Mouse (Mus musculus) midbrain, embryonic 11.5 days (tissue): Measurements from ENCODE around the gene Map3k14. TPM values are rescaled to one million over a fixed set of nuclear protein-coding genes. Genes with fewer than 3 reads are reported as not detected.

Source experiments
- ATAC-seq: fragments of 200-750 bp; cut with Nextera tagmentation; 2 replicates; pipeline ENCODE4 v1.8.0; 2017; ENCODE audit warnings: moderate TSS enrichment, moderate library complexity; ENCODE audit not compliant: low FRiP score
- DNase-seq: peaks from one replicate; pipeline ENCODE4 v3.0.0; 2015; ENCODE audit warnings: low spot score; ENCODE audit errors: missing footprints
- H3K27ac ChIP-seq: fragments of 300-500 bp; sonication (generic); 2 replicates; pipeline ENCODE4 v1.5.1; 2014; ENCODE audit warnings: low read depth, low read length
- H3K27me3 ChIP-seq: fragments of 300-500 bp; sonication (generic); 2 replicates; pipeline ENCODE4 v1.6.1; 2014; ENCODE audit warnings: mild to moderate bottlenecking, low read length, moderate library complexity, mixed read lengths; ENCODE audit not compliant: control insufficient read depth, insufficient read depth
- H3K36me3 ChIP-seq: fragments of 300-500 bp; sonication (generic); 2 replicates; pipeline ENCODE4 v1.6.1; 2014; ENCODE audit warnings: mild to moderate bottlenecking, low read length, moderate library complexity, mixed read lengths; ENCODE audit not compliant: control insufficient read depth, insufficient read depth
- H3K4me1 ChIP-seq: fragments of 300-500 bp; sonication (generic); 2 replicates; pipeline ENCODE4 v1.6.1; 2014; ENCODE audit warnings: low read length; ENCODE audit not compliant: control insufficient read depth, insufficient read depth
- H3K4me2 ChIP-seq: fragments of 300-500 bp; sonication (generic); 2 replicates; pipeline ENCODE4 v1.6.1; 2014; ENCODE audit warnings: mild to moderate bottlenecking, moderate library complexity
- H3K4me3 ChIP-seq: fragments of 300-500 bp; sonication (generic); 2 replicates; pipeline ENCODE4 v1.5.1; 2014; ENCODE audit warnings: low read depth, low read length
- H3K9ac ChIP-seq: fragments of 300-500 bp; sonication (generic); 2 replicates; pipeline ENCODE4 v1.6.1; 2014; ENCODE audit warnings: low read length
- H3K9me3 ChIP-seq: fragments of 300-500 bp; sonication (generic); 2 replicates; pipeline ENCODE4 v1.6.1; 2016; ENCODE audit warnings: low read length; ENCODE audit not compliant: control insufficient read depth
- WGBS: fragments of 180-500 bp; shearing (Covaris S2); extraction: QIAGEN DNeasy Blood & Tissue Kit; methylation state at CpG from one replicate; pipeline ENCODE4 v1.1.7; 2014; 5-methylcytosine and 5-hydroxymethylcytosine counted together
- polyA plus RNA-seq: library from polyadenylated mRNA; unstranded; fragments of >200 nt; fragmentation: Nextera tagmentation; extraction: Ambion mirVana; gene quantifications from 2 replicates; pipeline ENCODE4 v1.2.1, GENCODE M21; 2014

Gene Map3k14
- polyA plus RNA-seq, 1 experiment from 2014 or later, result 3.3 TPM

DNA sequence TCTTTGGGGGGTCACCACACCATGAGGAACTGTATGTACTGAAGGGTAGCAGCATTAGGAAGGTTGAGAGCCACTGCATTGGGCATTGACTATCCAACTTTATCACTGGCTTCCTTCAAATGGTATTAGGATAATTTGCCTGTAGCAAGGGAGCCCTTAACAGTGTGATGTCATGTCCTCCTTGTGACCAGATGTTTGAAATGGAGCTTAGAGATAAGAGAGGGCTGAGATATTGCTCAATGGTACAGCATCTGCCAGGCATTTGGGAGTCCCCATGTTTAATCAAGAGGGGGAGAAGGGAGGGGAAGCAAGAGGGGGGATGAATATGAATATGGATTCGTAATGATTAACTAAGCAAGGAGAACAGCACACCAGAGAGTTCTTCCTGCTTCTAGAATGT lies 51.9 kb downstream of the Map3k14 start:
- no peak overlapping the region for H3K27ac ChIP-seq
- 95% methylated on average over 1 of the region's 1 CpGs for WGBS
- no peak for DNase-seq
- H3K36me3 ChIP-seq, result no peaks in the 10 kb centered on the region
- no peak overlapping the region for H3K9ac ChIP-seq
- peaks cover 7% of the 10 kb centered on the region for H3K4me1 ChIP-seq
- ATAC-seq, result no peak
- H3K4me3 ChIP-seq, result no peak overlapping the region
- no peaks in the 10 kb centered on the region for H3K27me3 ChIP-seq
- H3K9me3 ChIP-seq, result no peaks in the 10 kb centered on the region
- no peak overlapping the region for H3K4me2 ChIP-seq

DNA sequence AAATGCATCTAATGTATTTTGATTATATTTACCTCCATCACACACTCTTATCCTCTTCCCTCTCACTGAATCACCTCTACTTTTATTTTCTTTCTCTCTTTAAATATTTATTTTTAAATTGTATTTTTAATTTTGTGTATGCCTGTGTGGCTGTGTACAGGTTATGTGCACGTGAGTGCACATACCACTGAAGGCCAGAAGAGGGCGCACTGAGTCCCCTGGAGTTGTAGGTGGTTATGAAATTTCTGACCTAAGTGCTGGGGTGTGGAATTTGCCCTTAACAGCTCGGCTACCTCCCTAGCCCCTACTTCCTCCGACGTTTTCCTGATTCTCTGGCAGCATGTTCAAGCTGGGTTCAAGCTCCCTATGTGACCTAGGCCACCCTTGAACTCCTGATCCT lies 53.6 kb downstream of the Map3k14 start:
- 86% methylated on average over 5 of the region's 5 CpGs for WGBS

DNA sequence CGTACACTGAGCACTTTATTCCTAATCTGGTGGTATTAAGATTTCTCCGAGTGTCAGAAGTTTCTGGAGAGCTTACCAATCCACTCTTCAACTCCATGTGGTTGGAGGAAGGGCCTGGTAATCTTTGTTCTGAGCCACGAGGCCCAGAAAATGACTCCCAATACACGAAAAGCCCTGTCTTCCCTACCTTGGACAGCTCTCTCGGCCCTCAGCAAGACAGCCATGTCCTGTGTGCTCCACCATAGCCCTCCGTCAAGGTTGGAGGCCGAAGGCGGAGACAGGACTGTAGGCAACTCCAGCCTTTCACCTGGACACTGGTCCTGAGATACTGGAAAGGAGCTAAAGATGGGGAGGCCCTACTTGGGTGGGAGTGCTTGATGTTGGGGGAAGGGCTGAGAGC lies 57.0 kb downstream of the Map3k14 start:
- ATAC-seq (no peak), DNase-seq (no peak)
- Histone ChIP-seq H3K36me3 (no peaks in the 10 kb centered on the region), H3K4me1 (no peaks in the 10 kb centered on the region), H3K27ac (no peak overlapping the region), H3K4me3 (no peak overlapping the region), H3K9me3 (no peaks in the 10 kb centered on the region), H3K4me2 (no peak overlapping the region), H3K9ac (no peak overlapping the region), H3K27me3 (no peaks in the 10 kb centered on the region)
- 75% methylated on average over 8 of the region's 8 CpGs for WGBS

More for the DNA sequence above, 53.6 kb downstream of the Map3k14 start:
- Histone ChIP-seq H3K4me1 (peaks cover 7% of the 10 kb centered on the region), H3K4me3 (no peak overlapping the region), H3K27ac (no peak overlapping the region), H3K9me3 (no peaks in the 10 kb centered on the region), H3K27me3 (no peaks in the 10 kb centered on the region), H3K36me3 (no peaks in the 10 kb centered on the region), H3K9ac (no peak overlapping the region), H3K4me2 (no peak overlapping the region)
- DNase-seq (no peak), ATAC-seq (no peak)

DNA sequence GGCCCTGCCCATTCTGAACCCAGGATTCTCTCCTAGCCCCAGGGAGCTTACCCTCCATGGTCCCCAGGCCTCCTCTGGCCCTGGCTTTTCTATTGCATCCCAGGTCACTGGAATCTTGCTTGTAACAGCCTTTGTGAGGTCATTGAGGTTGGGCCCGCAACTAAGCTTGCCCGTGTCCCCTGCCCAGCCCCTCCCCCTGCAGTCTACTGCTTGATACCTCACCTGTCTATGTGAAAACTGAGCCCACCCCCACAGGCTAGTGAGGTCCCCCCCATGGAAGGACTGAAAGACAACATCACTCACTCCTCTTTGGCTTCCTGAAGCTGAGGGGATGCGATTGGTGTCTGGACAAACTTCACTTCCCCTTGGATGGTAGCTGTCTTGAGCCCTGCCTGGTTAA lies 58.8 kb downstream of the Map3k14 start, which contains the start of gene 1700023F06Rik:
1700023F06Rik (minus strand) TSS at position 101 of the 400 bp plus-strand sequence.
- DNase-seq (no peak), ATAC-seq (no peak)
- no peak within 1 kb of the TSS for H3K4me2 ChIP-seq
- no peaks in the 10 kb centered on the region for H3K27me3 ChIP-seq
- no peak within 1 kb of the TSS for H3K9ac ChIP-seq
- H3K36me3 ChIP-seq, result no peaks in the 10 kb centered on the region
- H3K27ac ChIP-seq, result no peak within 1 kb of the TSS
- WGBS, result 85% methylated on average over 3 of the region's 3 CpGs
- no peak within 1 kb of the TSS for H3K4me3 ChIP-seq
- H3K9me3 ChIP-seq, result no peaks in the 10 kb centered on the region
- no peaks in the 10 kb centered on the region for H3K4me1 ChIP-seq

DNA sequence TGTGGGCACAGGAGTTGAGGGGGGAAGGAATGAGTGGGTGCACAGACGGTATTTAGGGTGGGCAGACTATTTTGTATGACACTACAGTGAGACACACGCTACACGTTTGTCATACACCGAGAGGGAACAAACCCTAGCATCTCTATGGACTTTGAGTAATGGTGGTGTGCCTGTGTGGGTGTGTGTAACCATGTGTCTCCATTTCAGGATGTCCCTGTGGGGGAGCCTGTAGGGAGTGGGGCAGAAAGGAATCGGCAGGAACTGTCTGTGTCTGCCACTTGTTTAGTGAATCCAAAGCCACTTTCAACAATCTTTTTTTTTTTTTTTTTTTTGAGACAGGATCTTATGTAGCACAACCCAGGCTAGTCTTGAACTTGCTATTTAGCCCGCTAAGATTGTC lies 61.1 kb downstream of the Map3k14 start:
- Histone ChIP-seq H3K27ac (no peak overlapping the region), H3K27me3 (no peaks in the 10 kb centered on the region), H3K9ac (no peak overlapping the region), H3K9me3 (no peaks in the 10 kb centered on the region), H3K4me1 (no peaks in the 10 kb centered on the region), H3K4me2 (no peak overlapping the region), H3K4me3 (no peak overlapping the region), H3K36me3 (no peaks in the 10 kb centered on the region)
- no peak for DNase-seq
- no peak for ATAC-seq
- WGBS, result 92% methylated on average over 6 of the region's 6 CpGs

DNA sequence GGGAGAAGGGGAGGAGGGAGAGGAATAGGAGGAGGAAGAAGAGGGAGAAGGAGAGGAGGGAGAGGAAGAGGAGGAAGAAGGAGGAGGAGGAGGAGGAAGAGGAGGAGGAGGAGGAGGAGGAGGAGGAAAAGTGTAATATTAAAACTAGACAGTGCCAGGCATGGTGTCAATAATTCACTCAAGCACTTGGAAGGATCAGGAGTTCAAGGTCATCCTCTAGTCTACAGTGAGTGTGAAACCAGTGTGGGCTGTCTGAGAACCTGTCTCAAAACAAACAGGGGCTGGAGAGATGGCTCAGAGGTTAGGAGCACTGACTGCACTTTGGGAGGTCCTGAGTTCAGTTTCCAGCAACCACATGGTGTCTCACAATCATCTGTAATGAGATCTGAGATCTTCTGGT lies 64.9 kb downstream of the Map3k14 start:
- H3K4me2 ChIP-seq, result no peak overlapping the region
- H3K4me3 ChIP-seq, result no peak overlapping the region
- H3K27me3 ChIP-seq, result peaks cover 32% of the 10 kb centered on the region
- H3K27ac ChIP-seq, result no peak overlapping the region
- H3K4me1 ChIP-seq, result peaks cover 8% of the 10 kb centered on the region; the same call in 1 of the 2 replicates
- no peak overlapping the region for H3K9ac ChIP-seq
- H3K36me3 ChIP-seq, result no peaks in the 10 kb centered on the region
- ATAC-seq, result no peak
- no peaks in the 10 kb centered on the region for H3K9me3 ChIP-seq
- DNase-seq, result no peak

DNA sequence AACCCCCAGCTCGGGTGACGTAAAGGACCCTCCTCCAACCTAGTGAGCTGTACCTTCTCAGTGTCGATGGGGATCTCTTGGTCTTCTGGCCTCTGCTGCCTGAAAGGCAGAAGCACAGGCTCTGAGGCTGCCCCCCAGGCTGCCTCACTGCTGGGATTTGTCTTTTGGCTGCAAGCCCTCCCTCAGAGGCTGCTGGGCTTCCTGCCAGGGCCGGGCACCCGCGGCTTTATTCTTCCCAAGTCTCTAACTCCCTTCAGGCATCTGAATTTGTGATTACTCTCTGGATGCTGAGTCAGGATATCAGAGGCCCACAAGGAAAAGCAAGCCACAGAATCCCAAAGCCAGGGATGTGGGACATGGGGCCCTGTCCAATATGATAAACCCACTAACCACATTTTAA lies 65.6 kb downstream of the Map3k14 start:
- Histone ChIP-seq H3K27ac (no peak overlapping the region), H3K4me3 (no peak overlapping the region), H3K4me1 (peaks cover 8% of the 10 kb centered on the region; the same call in 1 of the 2 replicates), H3K27me3 (peaks cover 39% of the 10 kb centered on the region), H3K36me3 (no peaks in the 10 kb centered on the region), H3K9me3 (no peaks in the 10 kb centered on the region), H3K4me2 (no peak overlapping the region), H3K9ac (no peak overlapping the region)
- 28% methylated on average over 6 of the region's 6 CpGs for WGBS
- no peak for DNase-seq
- no peak for ATAC-seq

DNA sequence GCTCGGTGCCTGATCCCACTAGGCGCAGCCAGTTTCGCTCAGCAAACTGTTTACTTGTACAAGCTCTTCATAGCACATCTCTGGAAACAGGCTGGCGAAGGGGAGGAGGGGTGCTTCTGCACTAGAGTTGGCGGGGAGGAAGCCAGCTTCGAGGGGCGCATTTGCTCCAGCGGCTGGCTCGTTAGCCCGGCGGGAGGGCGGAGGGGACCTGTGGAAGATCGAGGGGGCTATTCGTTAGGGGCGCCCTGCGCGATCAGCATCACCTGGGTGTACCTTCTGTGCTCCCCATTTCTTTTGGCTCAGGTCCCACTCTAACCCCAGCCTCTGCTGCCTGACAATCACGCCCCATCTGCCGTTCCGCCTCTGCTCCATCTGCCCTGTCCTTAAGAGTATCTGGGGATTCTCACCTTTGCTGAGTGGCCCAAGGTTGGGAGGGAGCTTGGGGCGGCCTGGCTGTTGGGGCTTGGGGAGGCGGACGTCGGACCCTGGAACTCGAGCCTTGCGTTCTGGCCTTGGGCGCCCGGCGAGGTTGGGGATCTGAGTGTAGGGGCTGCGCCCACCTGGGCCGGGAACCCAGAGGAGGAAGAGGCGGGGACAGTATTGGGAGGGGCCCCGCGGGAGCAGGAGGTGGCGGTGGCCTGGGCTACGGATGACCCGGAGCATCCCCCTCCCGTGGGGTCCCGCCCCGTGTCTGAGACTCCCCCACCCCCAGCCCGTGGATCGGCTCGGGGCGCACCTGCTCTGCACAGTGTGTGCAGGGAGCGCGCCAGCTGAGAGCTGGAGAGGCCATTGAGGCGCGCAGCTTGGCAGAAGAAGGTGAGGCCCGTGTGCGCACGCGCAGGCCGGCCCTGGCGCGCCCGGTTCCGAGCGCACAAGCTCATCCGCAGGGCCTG lies 68.1 kb downstream of the Map3k14 start:
- Histone ChIP-seq H3K4me1 (peaks cover 8% of the 10 kb centered on the region; the same call in 1 of the 2 replicates), H3K4me3 (peak overlapping the region; percentile 34), H3K36me3 (no peaks in the 10 kb centered on the region), H3K9ac (peak overlapping the region; percentile 44), H3K4me2 (peak overlapping the region; percentile 69), H3K9me3 (no peaks in the 10 kb centered on the region), H3K27me3 (peaks cover 60% of the 10 kb centered on the region), H3K27ac (no peak overlapping the region)
- ATAC-seq, result peak; percentile 46; the same call in 1 of the 2 replicates
- peak; percentile 91 for DNase-seq
- 2% methylated on average over 59 of the region's 59 CpGs for WGBS

DNA sequence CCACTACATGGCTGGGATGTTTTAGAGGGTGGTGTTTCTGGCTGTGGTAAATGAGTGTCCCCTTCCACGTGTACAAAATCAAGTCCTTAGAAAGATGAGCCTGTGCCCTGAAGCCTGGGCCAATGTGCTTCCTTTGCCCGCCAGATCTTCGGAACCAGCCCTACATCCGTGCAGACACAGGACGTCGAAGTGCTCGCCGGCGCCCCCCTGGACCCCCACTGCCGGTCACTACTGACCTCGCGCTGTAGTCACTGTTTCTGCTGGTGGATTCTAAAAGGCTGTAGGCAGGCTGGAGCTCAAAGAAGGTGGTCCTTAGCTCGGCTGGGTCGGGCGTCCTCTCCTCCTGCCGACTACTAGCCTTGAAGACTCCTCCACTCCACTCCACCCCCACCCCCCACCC lies 68.9 kb downstream of the Map3k14 start:
- no peak overlapping the region for H3K9ac ChIP-seq
- no peak overlapping the region for H3K4me3 ChIP-seq
- WGBS, result 3% methylated on average over 16 of the region's 16 CpGs
- H3K9me3 ChIP-seq, result no peaks in the 10 kb centered on the region
- peaks cover 68% of the 10 kb centered on the region for H3K27me3 ChIP-seq
- H3K27ac ChIP-seq, result no peak overlapping the region
- H3K4me1 ChIP-seq, result peaks cover 8% of the 10 kb centered on the region; the same call in 1 of the 2 replicates
- ATAC-seq (no peak), DNase-seq (no peak)
- H3K36me3 ChIP-seq, result no peaks in the 10 kb centered on the region
- no peak overlapping the region for H3K4me2 ChIP-seq
